Mouse (Mus musculus) kidney, adult 2 months (tissue): ENCODE data around the gene Atp6v1c2.

Experiments used
- CTCF ChIP-seq: fragments of 200-500 bp; conservative IDR thresholded peaks from 2 replicates; pipeline ENCODE4 v1.5.1; 2011; ENCODE audit warnings: low read depth, mild to moderate bottlenecking, control low read depth, low read length, moderate library complexity, mixed read lengths; ENCODE audit not compliant: insufficient read depth, insufficient read length
- POLR2A ChIP-seq: fragments of 200-500 bp; IDR thresholded peaks from one replicate; pipeline ENCODE4 v1.6.1; 2011; ENCODE audit warnings: low read depth, low read length, control low read depth

DNA sequence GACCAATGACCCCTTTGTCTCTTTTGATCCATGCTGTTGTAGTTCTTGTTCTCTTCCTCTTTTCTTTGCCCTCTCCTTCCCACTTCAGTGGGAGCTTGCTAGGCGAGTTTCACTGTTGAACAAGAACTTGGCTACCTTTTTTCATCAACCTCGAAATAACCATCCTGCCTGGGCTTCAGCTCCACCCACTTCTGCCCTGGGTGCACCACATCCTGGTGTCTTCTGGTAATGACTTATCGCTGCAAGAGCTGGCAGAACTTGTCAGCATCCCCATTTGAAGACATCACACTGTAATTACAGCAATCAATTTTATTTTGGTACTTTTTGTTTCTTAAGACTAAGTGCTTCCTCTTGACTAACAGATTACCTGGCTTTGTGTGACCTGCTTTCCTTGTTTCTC lies 43.5 kb upstream of the Atp6v1c2 start:
- TF ChIP-seq POLR2A (no peak), CTCF (no peak)
